Mouse (Mus musculus) heart, adult 2 months (tissue): ENCODE results near the gene Lpcat2. TPM values are rescaled to one million over a fixed set of nuclear protein-coding genes. Genes with fewer than 3 reads are reported as not detected.

Experiments used
- DNase-seq, 2 experiments: peaks; one replicate each; pipeline ENCODE4 v3.0.0; 2021
- H3K27ac ChIP-seq: fragments of 200-600 bp; 2 replicates; pipeline ENCODE4 v1.8.1; 2022
- H3K27me3 ChIP-seq: fragments of 200-500 bp; 2 replicates; pipeline ENCODE4 v1.6.1; 2012; ENCODE audit warnings: mild to moderate bottlenecking, low read length, inconsistent platforms, mixed read lengths; ENCODE audit not compliant: control insufficient read depth, insufficient read depth
- H3K36me3 ChIP-seq: fragments of 200-500 bp; 2 replicates; pipeline ENCODE4 v1.6.1; 2012; ENCODE audit warnings: low read length, inconsistent platforms; ENCODE audit not compliant: control insufficient read depth, insufficient read depth
- H3K4me1 ChIP-seq: fragments of 200-500 bp; 2 replicates; pipeline ENCODE4 v1.6.1; 2011; ENCODE audit warnings: low read length; ENCODE audit not compliant: control insufficient read depth, insufficient read depth
- H3K4me3 ChIP-seq: fragments of 200-600 bp; 2 replicates; pipeline ENCODE4 v1.8.1; 2022
- H3K79me2 ChIP-seq: fragments of 200-500 bp; replicated peaks from 2 replicates; pipeline ENCODE4 v1.6.1; 2012; ENCODE audit warnings: mild to moderate bottlenecking, inconsistent platforms, low read length, moderate library complexity, mixed read lengths; ENCODE audit not compliant: control insufficient read depth, insufficient read depth
- H3K9ac ChIP-seq: fragments of 200-500 bp; 2 replicates; pipeline ENCODE4 v1.6.1; 2012; ENCODE audit warnings: low read depth, mild to moderate bottlenecking, control low read depth, inconsistent platforms, low read length, mixed read lengths
- CTCF ChIP-seq: fragments of 200-600 bp; IDR thresholded peaks from 2 replicates; pipeline ENCODE4 v1.8.1; 2022; ENCODE audit warnings: antibody characterized with exemption, mild to moderate bottlenecking, moderate library complexity
- EP300 ChIP-seq: fragments of 200-500 bp; IDR thresholded peaks from 2 replicates; pipeline ENCODE4 v1.6.1; 2011; ENCODE audit warnings: low read depth, low read length, control low read depth; ENCODE audit not compliant: insufficient read depth
- POLR2A ChIP-seq: fragments of 200-500 bp; IDR thresholded peaks from 2 replicates; pipeline ENCODE4 v1.6.1; 2011; ENCODE audit warnings: mild to moderate bottlenecking, low read depth, low read length, control low read depth; ENCODE audit not compliant: insufficient read depth
- WGBS: fragments of 180-500 bp; shearing (Covaris S2); methylation state at CpG from one replicate; pipeline ENCODE4 v1.1.7; 2018; 5-methylcytosine and 5-hydroxymethylcytosine counted together
- intact Hi-C: fragments of 180-260 bp; cut with DNase I; formaldehyde crosslinking; loops from one replicate; pipeline ENCODE4 v1.15.1; 2025
- polyA plus RNA-seq: library from polyadenylated mRNA; depleted of rRNA; stranded (reverse); fragments of >200 nt; gene quantifications from 2 replicates; pipeline ENCODE4 v1.2.3, GENCODE M21; 2012
- total RNA-seq, 2 experiments: library from RNA; stranded (reverse); gene quantifications; 2 replicates each; pipeline ENCODE4 v1.2.3; 2021

Gene Lpcat2
- total and polyA plus RNA-seq, 3 experiments: 0.72 to 1.4 (median 0.89) TPM

DNA sequence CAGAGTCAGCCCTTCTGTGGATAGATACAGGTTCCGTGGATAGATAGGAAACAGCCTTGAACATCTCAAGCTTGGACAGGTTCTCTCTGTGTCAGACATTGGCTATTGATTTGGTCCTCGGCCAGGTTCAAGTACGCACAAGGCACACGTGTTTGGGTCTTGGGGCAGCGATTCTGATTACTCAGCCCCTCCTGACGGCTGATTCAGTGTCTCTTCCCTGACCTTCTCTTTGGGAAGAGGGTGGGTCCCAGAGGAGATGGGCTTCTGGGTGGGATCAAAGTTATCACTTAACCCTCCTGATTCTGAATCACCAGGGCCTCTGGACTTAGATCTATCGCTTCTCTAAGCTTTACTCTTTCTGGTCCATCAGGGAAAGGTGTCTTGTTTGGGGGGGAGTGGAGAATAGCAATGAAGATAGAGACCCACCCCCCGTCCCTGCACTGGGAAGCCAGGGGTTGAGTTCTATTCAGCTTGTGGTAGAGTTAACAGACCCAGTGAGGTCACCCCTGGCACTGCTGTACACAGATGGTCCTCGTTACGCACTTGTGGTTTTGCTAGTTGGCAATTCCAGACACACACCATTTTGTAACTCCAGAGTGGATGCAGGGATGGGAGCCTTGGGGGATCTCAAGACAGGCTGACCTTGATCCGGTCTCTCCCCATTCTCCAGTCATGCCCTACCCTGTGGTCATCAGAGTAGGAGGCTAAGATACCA is 20.2 kb upstream of the Lpcat2 start:
- H3K79me2 ChIP-seq: no peaks in the 10 kb centered on the region
- H3K27me3 ChIP-seq: no peaks in the 10 kb centered on the region
- H3K4me1 ChIP-seq: peaks cover 3% of the 10 kb centered on the region
- DNase-seq: no peak
- TF ChIP-seq EP300: no peak
- no peak for TF ChIP-seq POLR2A
- 83% methylated on average over 11 of the region's 11 CpGs for WGBS
- H3K27ac ChIP-seq: no peak overlapping the region
- no peak overlapping the region for H3K9ac ChIP-seq
- H3K36me3 ChIP-seq: no peaks in the 10 kb centered on the region
- no peak overlapping the region for H3K4me3 ChIP-seq
- intact Hi-C loops: no loop called here

DNA sequence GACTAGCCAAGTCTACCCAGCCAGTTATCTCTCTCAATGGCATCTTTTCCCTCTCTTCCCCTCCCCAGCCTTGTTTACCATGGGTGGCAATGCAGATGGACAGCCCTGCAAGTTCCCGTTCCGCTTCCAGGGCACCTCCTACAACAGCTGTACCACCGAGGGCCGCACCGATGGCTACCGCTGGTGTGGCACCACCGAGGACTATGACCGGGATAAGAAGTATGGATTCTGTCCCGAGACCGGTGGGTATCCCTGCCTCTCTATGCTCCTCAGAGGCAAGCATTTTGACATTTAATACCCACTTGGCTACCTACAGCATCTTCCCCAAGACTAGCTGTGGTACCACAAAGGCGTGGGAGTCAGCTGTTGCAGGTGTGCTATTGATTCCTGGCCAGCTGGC is 19.2 kb upstream of the Lpcat2 start:
- H3K4me1 ChIP-seq: peaks cover 7% of the 10 kb centered on the region
- H3K4me3 ChIP-seq: no peak overlapping the region
- no peak for DNase-seq
- no peaks in the 10 kb centered on the region for H3K27me3 ChIP-seq
- intact Hi-C loops: no loop called here
- H3K27ac ChIP-seq: no peak overlapping the region
- H3K36me3 ChIP-seq: no peaks in the 10 kb centered on the region
- TF ChIP-seq CTCF: no peak
- TF ChIP-seq POLR2A: no peak
- TF ChIP-seq EP300: no peak
- no peaks in the 10 kb centered on the region for H3K79me2 ChIP-seq
- no peak overlapping the region for H3K9ac ChIP-seq
- WGBS: 91% methylated on average over 11 of the region's 11 CpGs

- DNase-seq: no peak
- no peaks in the 10 kb centered on the region for H3K36me3 ChIP-seq
Measured at GRCm38 (mm10) chr8:92838616-92839015, 16.5 kb upstream of the Lpcat2 start.

DNA sequence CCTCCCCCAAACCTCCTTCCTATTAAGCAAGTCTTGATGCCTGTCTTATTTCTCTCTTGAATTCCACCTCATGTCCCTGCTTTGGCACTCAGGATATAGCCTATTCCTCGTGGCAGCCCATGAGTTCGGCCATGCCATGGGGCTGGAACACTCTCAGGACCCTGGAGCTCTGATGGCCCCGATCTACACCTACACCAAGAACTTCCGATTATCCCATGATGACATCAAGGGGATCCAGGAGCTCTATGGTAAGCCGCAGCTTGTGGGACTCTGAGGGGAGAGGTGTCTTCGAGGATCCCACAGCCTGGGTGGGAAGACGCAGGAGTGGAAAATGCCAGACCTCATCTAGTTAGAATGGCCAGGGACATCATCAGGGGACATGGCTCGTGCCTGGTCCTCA is 16.0 kb upstream of the Lpcat2 start:
- Histone ChIP-seq H3K9ac (no peak overlapping the region), H3K27me3 (no peaks in the 10 kb centered on the region), H3K36me3 (no peaks in the 10 kb centered on the region), H3K4me3 (no peak overlapping the region), H3K4me1 (peaks cover 7% of the 10 kb centered on the region), H3K27ac (peak overlapping the region; percentile 30), H3K79me2 (no peaks in the 10 kb centered on the region)
- WGBS: 87% methylated on average over 8 of the region's 8 CpGs
- intact Hi-C loops: no loop called here
- DNase-seq: no peak
- TF ChIP-seq POLR2A: no peak
- TF ChIP-seq CTCF: no peak
- TF ChIP-seq EP300: no peak

More at GRCm38 (mm10) chr8:92838616-92839015, 16.5 kb upstream of the Lpcat2 start:
- Histone ChIP-seq H3K79me2 (no peaks in the 10 kb centered on the region), H3K4me1 (peaks cover 7% of the 10 kb centered on the region), H3K9ac (no peak overlapping the region), H3K27me3 (no peaks in the 10 kb centered on the region), H3K27ac (no peak overlapping the region), H3K4me3 (no peak overlapping the region)
- intact Hi-C loops: no loop called here
- WGBS: 30% methylated on average over 3 of the region's 3 CpGs
- TF ChIP-seq POLR2A (no peak), EP300 (no peak), CTCF (no peak)

- Histone ChIP-seq H3K27me3 (no peaks in the 10 kb centered on the region), H3K79me2 (no peaks in the 10 kb centered on the region), H3K27ac (peak overlapping the region; percentile 30), H3K4me1 (peaks cover 7% of the 10 kb centered on the region), H3K36me3 (no peaks in the 10 kb centered on the region), H3K4me3 (peak overlapping the region; percentile 19; the same call in 1 of the 2 replicates), H3K9ac (no peak overlapping the region)
- intact Hi-C loops: no loop called here
- 51% methylated on average over 7 of the region's 7 CpGs for WGBS
- peak; percentile 60 to 76 for DNase-seq
- TF ChIP-seq EP300 (no peak), POLR2A (no peak), CTCF (no peak)
Measured at GRCm38 (mm10) chr8:92839876-92840275, 15.3 kb upstream of the Lpcat2 start.

DNA sequence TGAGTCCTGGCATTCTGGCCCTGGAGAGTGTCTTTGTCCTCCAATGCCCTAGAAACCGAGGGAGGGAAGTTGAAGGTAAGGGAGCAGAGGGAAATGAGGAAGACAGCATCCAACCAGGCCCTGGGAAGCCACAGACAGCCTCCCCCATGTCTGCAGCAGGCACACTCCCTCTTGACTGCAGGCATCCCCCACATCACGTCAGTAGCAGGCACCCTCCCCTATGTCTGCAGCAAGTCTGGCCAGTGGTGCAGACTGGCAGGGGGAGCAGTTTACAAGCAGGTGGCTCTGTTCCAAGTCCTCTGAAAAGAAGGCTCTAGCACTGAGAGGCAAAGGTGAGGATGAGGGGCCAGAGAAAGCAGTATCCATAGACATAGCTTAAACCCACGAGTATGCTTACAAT is 8.5 kb upstream of the Lpcat2 start:
- 15% methylated on average over 3 of the region's 3 CpGs for WGBS
- Histone ChIP-seq H3K4me3 (no peak overlapping the region), H3K4me1 (peaks cover 17% of the 10 kb centered on the region), H3K27ac (peak overlapping the region; percentile 28), H3K36me3 (no peaks in the 10 kb centered on the region), H3K9ac (no peak overlapping the region), H3K27me3 (no peaks in the 10 kb centered on the region), H3K79me2 (no peaks in the 10 kb centered on the region)
- no peak for DNase-seq
- TF ChIP-seq EP300: no peak
- no peak for TF ChIP-seq POLR2A
- no peak for TF ChIP-seq CTCF
- intact Hi-C loops: no loop called here
